Mouse (Mus musculus) thymus, adult 2 months (tissue): ENCODE measurements at regions not wholly inside any gene's neighbourhood (a gene's known extent, or its start where the extent isn't known, plus 50 kb on each side); places are given as distances from the start of the nearest gene placed in this dataset.
"Not testable (repeated sequence)": the region's sequence is repeated elsewhere in the genome, so short reads cannot be mapped to it uniquely, and the experiment has no call there.

Experiments used
- DNase-seq: peaks from one replicate; pipeline ENCODE4 v3.0.0; 2021
- H3K27ac ChIP-seq: fragments of 200-500 bp; 2 replicates; pipeline ENCODE4 v1.5.1; 2012; ENCODE audit warnings: low read length, control low read depth; ENCODE audit not compliant: control insufficient read depth, insufficient read depth
- H3K27me3 ChIP-seq: fragments of 200-500 bp; 2 replicates; pipeline ENCODE4 v1.6.1; 2012; ENCODE audit warnings: mild to moderate bottlenecking, low read length, moderate library complexity, mixed read lengths; ENCODE audit not compliant: control insufficient read depth, insufficient read depth
- H3K36me3 ChIP-seq: fragments of 200-500 bp; 2 replicates; pipeline ENCODE4 v1.6.1; 2012; ENCODE audit warnings: mild to moderate bottlenecking, low read length, moderate library complexity; ENCODE audit not compliant: control insufficient read depth, insufficient read depth
- H3K4me1 ChIP-seq: fragments of 200-500 bp; replicated peaks from 2 replicates; pipeline ENCODE4 v1.6.1; 2012; ENCODE audit warnings: low read length; ENCODE audit not compliant: control insufficient read depth, insufficient read depth
- H3K4me3 ChIP-seq: fragments of 200-500 bp; 2 replicates; pipeline ENCODE4 v1.5.1; 2012; ENCODE audit warnings: mild to moderate bottlenecking, low read length, control low read depth, moderate library complexity; ENCODE audit not compliant: control insufficient read depth, insufficient read depth
- WGBS: fragments of 180-500 bp; shearing (Covaris S2); methylation state at CpG from one replicate; pipeline ENCODE4 v1.1.7; 2018; 5-methylcytosine and 5-hydroxymethylcytosine counted together

GRCm38 (mm10) chr8:20027956-20028355 is 124.8 kb downstream of the Gm31371 start:
- H3K4me1 ChIP-seq, DNase-seq, H3K27me3 ChIP-seq, H3K4me3 ChIP-seq, H3K27ac ChIP-seq, H3K36me3 ChIP-seq: not testable (repeated sequence)
- 63% methylated on average over 2 of the region's 2 CpGs for WGBS

- DNase-seq, H3K36me3 ChIP-seq, H3K4me3 ChIP-seq, H3K27me3 ChIP-seq, H3K4me1 ChIP-seq, H3K27ac ChIP-seq: not testable (repeated sequence)
- 83% methylated on average over 2 of the region's 2 CpGs for WGBS
Measured at GRCm38 (mm10) chr8:20030131-20030530, 126.9 kb downstream of the Gm31371 start.

- not testable (repeated sequence) for H3K27ac ChIP-seq, H3K4me1 ChIP-seq, H3K27me3 ChIP-seq, H3K36me3 ChIP-seq, H3K4me3 ChIP-seq
- 75% methylated on average over 2 of the region's 3 CpGs for WGBS
- DNase-seq: peak; percentile 4
Measured at GRCm38 (mm10) chr8:20057626-20058025, 154.4 kb downstream of the Gm31371 start.

- H3K36me3 ChIP-seq, H3K4me3 ChIP-seq, H3K4me1 ChIP-seq, DNase-seq, H3K27me3 ChIP-seq, H3K27ac ChIP-seq: not testable (repeated sequence)
- WGBS: 85% methylated on average over 5 of the region's 5 CpGs
Measured at GRCm38 (mm10) chr8:20098121-20098520, 194.9 kb downstream of the Gm31371 start.

GRCm38 (mm10) chr8:20100241-20100640 is 197.0 kb downstream of the Gm31371 start:
- not testable (repeated sequence) for H3K36me3 ChIP-seq, H3K27me3 ChIP-seq, H3K4me3 ChIP-seq, DNase-seq, H3K27ac ChIP-seq, H3K4me1 ChIP-seq
- no CpG with 5 or more reads among the region's 1 CpGs for WGBS

GRCm38 (mm10) chr8:20102374-20102773 is 199.2 kb downstream of the Gm31371 start:
- not testable (repeated sequence) for DNase-seq, H3K4me3 ChIP-seq, H3K27ac ChIP-seq, H3K36me3 ChIP-seq, H3K27me3 ChIP-seq, H3K4me1 ChIP-seq
- no CpG with 5 or more reads among the region's 2 CpGs for WGBS

- WGBS: 92% methylated on average over 1 of the region's 2 CpGs
- H3K27me3 ChIP-seq, H3K4me1 ChIP-seq, DNase-seq, H3K27ac ChIP-seq, H3K36me3 ChIP-seq, H3K4me3 ChIP-seq: not testable (repeated sequence)
Measured at GRCm38 (mm10) chr8:20107154-20107553, 204.0 kb downstream of the Gm31371 start.

GRCm38 (mm10) chr8:20116785-20117184 is 213.6 kb downstream of the Gm31371 start:
- not testable (repeated sequence) for H3K4me3 ChIP-seq, H3K27me3 ChIP-seq, H3K4me1 ChIP-seq, H3K36me3 ChIP-seq, H3K27ac ChIP-seq
- DNase-seq: peak; percentile 2
- WGBS: 80% methylated on average over 2 of the region's 2 CpGs

GRCm38 (mm10) chr8:20119581-20119980 is 216.4 kb downstream of the Gm31371 start:
- H3K4me1 ChIP-seq, H3K27me3 ChIP-seq, DNase-seq, H3K36me3 ChIP-seq, H3K27ac ChIP-seq, H3K4me3 ChIP-seq: not testable (repeated sequence)
- 82% methylated on average over 4 of the region's 4 CpGs for WGBS

- H3K27ac ChIP-seq, H3K4me1 ChIP-seq, H3K4me3 ChIP-seq, H3K36me3 ChIP-seq, H3K27me3 ChIP-seq, DNase-seq: not testable (repeated sequence)
- WGBS: 93% methylated on average over 2 of the region's 2 CpGs
Measured at GRCm38 (mm10) chr8:20120186-20120585, 217.0 kb downstream of the Gm31371 start.

GRCm38 (mm10) chr8:20121391-20121909 is 218.3 kb downstream of the Gm31371 start:
- DNase-seq: peak; percentile 9
- not testable (repeated sequence) for H3K27me3 ChIP-seq, H3K4me3 ChIP-seq, H3K27ac ChIP-seq, H3K4me1 ChIP-seq, H3K36me3 ChIP-seq
- WGBS: 94% methylated on average over 10 of the region's 11 CpGs
